Mouse (Mus musculus): ENCODE data around the gene Ern2. TPM values are rescaled to one million over a fixed set of nuclear protein-coding genes. Genes with fewer than 3 reads are reported as not detected.

Gene Ern2
- polyA plus RNA-seq, 1 experiment from 2014 or later, result 0.25 TPM

Other genes with a start within 250 kb of the Ern2 start
- 21.8 and 22.2 TPM in 2 replicates for gene Cog7, start 204.5 kb downstream of the Ern2 start, polyA plus RNA-seq (2016; fragmentation: Nextera tagmentation; extraction: Ambion mirVana)
- gene Gga2, start 165.0 kb downstream of the Ern2 start, polyA plus RNA-seq (2016; fragmentation: Nextera tagmentation; extraction: Ambion mirVana), result 81.9 and 82.4 TPM in 2 replicates
- gene Ubfd1, start 119.0 kb downstream of the Ern2 start, polyA plus RNA-seq (2016; fragmentation: Nextera tagmentation; extraction: Ambion mirVana), result 89.0 and 91.2 TPM in 2 replicates
- gene Ears2, start 118.9 kb downstream of the Ern2 start, polyA plus RNA-seq (2016; fragmentation: Nextera tagmentation; extraction: Ambion mirVana), result 12.5 and 12.8 TPM in 2 replicates
- 624 and 642 TPM in 2 replicates for gene Ndufab1, start 84.3 kb downstream of the Ern2 start, polyA plus RNA-seq (2016; fragmentation: Nextera tagmentation; extraction: Ambion mirVana)
- 12.8 and 13.5 TPM in 2 replicates for gene Palb2, start 53.2 kb downstream of the Ern2 start, polyA plus RNA-seq (2016; fragmentation: Nextera tagmentation; extraction: Ambion mirVana)
- 136 and 146 TPM in 2 replicates for gene Dctn5, start 53.2 kb downstream of the Ern2 start, polyA plus RNA-seq (2016; fragmentation: Nextera tagmentation; extraction: Ambion mirVana)
- 93.8 and 101 TPM in 2 replicates for gene Plk1, start 26.8 kb downstream of the Ern2 start, polyA plus RNA-seq (2016; fragmentation: Nextera tagmentation; extraction: Ambion mirVana)
- 0.39 and 0.50 TPM in 2 replicates for gene Chp2, start 33.3 kb upstream of the Ern2 start, polyA plus RNA-seq (2016; fragmentation: Nextera tagmentation; extraction: Ambion mirVana)
- gene Prkcb, start 102.5 kb upstream of the Ern2 start, polyA plus RNA-seq (2016; fragmentation: Nextera tagmentation; extraction: Ambion mirVana), result 22.3 and 24.5 TPM in 2 replicates